Mouse (Mus musculus): ENCODE measurements around the gene Gmppa.

Gene Gmppa

GRCm38 (mm10) chr1:75487040-75487404 lies 51.3 kb downstream of the Gmppa start:
- DNase-seq (ENCODE audit: low read depth, low spot score), result no peak

GRCm38 (mm10) chr1:75487405-75488161 lies 51.9 kb downstream of the Gmppa start:
- DNase-seq (ENCODE audit: low read depth, low spot score), result peak; percentile 93

DNA sequence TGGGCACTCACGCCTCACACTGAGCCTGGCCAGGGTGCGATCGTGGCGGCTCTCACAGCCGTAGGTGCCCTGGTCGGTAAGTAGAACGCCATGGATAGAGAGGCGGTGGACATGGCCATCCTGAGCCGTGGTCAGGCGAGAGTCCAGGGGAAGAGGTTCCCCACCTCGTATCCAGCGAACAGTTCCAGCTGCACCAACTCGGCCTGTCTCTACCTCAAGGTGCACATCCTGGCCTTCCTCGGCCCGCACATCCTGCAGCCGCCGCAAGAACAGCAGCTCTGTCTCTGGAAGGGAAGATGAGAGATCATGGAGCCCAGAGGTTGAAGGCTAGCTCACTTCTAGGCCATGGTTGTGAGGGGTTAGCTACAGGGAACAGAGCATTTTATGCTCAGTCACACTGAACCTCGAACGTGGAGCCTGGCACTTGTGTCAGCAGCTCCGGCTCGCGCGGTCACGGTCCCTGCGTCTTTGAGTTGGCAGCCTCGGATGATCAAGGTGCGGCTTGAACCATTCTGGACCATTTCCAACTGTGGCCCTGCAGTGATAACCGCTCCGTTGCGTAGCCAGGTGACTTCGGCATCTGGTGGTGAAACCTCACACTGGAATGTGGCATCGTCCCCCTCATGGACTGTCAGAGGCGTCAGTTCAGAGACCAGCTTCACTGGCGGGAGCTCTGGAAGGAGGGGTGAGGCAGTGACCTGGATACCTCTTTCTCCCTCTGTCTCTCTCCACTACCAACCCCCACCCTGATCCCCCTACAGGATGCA lies 55.2 kb downstream of the Gmppa start:
- no peak for DNase-seq (ENCODE audit: low read depth, low spot score)

DNA sequence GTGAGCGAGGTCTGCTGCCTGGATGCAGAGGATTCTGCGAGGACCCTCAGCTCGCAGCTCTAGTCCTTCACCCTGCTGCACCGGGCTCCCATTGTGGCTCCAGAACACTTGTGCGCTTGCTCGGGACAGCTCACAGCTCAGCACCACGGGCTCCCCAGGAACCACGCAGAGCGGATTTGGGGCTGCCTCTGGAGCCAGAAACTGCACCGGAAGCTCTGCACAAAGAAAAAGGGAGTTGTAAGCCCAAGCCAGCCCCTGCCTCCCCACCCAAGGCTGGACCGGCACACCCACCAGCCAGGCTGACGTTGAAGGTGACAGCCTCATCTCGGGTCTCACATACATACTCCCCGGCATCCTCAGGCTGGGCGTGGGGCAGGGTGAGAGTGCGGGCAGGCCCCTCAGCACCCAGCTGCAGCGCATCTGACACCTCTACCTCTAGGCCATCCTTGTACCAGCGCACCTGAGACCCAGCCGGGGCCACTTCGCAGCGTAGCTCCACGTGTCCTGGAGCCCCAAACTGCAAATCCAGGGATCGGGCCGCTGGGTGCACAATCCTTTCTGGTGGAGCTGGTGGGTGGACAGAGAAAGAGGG lies 56.9 kb downstream of the Gmppa start:
- DNase-seq (ENCODE audit: low read depth, low spot score), result peak; percentile 54

Data from ES-CJ7 (cell line).